Mouse (Mus musculus) neural tube, embryonic 14.5 days (tissue): ENCODE measurements around the gene Aif1. TPM values are rescaled to one million over a fixed set of nuclear protein-coding genes. Genes with fewer than 3 reads are reported as not detected.
A peak's percentile ranks its signal among the peaks of the same experiment; 100 is the strongest.

Experiments used
- ATAC-seq: fragments of 200-750 bp; cut with Nextera tagmentation; 2 replicates; pipeline ENCODE4 v1.8.0; 2017; ENCODE audit warnings: low read depth, mild to moderate bottlenecking, moderate TSS enrichment, moderate library complexity
- H3K27ac ChIP-seq: fragments of 300-500 bp; sonication (generic); 2 replicates; pipeline ENCODE4 v1.5.1; 2014; ENCODE audit warnings: low read depth, mild to moderate bottlenecking, control low read depth, low read length, moderate library complexity, mixed read lengths
- H3K27me3 ChIP-seq: fragments of 300-500 bp; sonication (generic); 2 replicates; pipeline ENCODE4 v1.6.1; 2014; ENCODE audit warnings: low read length; ENCODE audit not compliant: control insufficient read depth, insufficient read depth
- H3K36me3 ChIP-seq: fragments of 300-500 bp; sonication (generic); 2 replicates; pipeline ENCODE4 v1.6.1; 2014; ENCODE audit warnings: low read length, mixed read lengths; ENCODE audit not compliant: control insufficient read depth, insufficient read depth
- H3K4me1 ChIP-seq: fragments of 300-500 bp; sonication (generic); 2 replicates; pipeline ENCODE4 v1.6.1; 2014; ENCODE audit warnings: low read length; ENCODE audit not compliant: control insufficient read depth, insufficient read depth
- H3K4me2 ChIP-seq: fragments of 300-500 bp; sonication (generic); 2 replicates; pipeline ENCODE4 v1.6.1; 2014; ENCODE audit warnings: mild to moderate bottlenecking, low read depth, low read length, control low read depth
- H3K4me3 ChIP-seq: fragments of 300-500 bp; sonication (generic); 2 replicates; pipeline ENCODE4 v1.5.1; 2014; ENCODE audit warnings: low read depth, low read length, control low read depth, mixed read lengths
- H3K9ac ChIP-seq: fragments of 300-500 bp; sonication (generic); replicated peaks from 2 replicates; pipeline ENCODE4 v1.6.1; 2014; ENCODE audit warnings: low read depth, mild to moderate bottlenecking, control low read depth, low read length, mixed read lengths
- H3K9me3 ChIP-seq: fragments of 300-500 bp; sonication (generic); 2 replicates; pipeline ENCODE4 v1.6.1; 2016; ENCODE audit warnings: low read length; ENCODE audit not compliant: control insufficient read depth
- WGBS: fragments of 180-500 bp; shearing (Covaris S2); extraction: QIAGEN DNeasy Blood & Tissue Kit; methylation state at CpG from one replicate; pipeline ENCODE4 v1.1.7; 2014; 5-methylcytosine and 5-hydroxymethylcytosine counted together
- polyA plus RNA-seq: library from polyadenylated mRNA; unstranded; fragments of >200 nt; fragmentation: Nextera tagmentation; extraction: Ambion mirVana; gene quantifications from 2 replicates; pipeline ENCODE4 v1.2.1, GENCODE M21; 2014

Gene Aif1
- polyA plus RNA-seq, 1 experiment from 2014 or later, result 6.7 TPM

DNA sequence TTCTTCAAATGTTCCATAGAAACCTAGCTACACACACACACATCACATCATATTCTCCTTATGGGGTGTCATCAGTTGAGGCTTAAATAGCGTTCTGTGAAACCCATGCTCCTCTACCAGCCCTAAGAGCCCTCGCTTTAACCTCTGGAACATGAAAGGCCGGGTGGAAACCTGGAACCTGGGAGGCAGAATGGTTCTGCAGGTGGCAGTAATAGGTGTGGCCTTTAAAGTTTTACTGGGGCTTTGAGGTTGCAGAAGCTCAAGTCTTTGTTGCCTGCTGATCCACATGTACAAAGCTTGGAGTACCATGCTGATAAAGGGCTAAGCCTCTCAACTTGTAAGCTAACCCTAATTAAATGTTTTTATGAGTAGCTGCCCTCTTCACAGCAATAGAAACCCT is 28.5 kb downstream of the Aif1 start:
- no peak overlapping the region for H3K4me3 ChIP-seq
- 63% methylated on average over 3 of the region's 3 CpGs for WGBS
- H3K4me2 ChIP-seq, result no peak overlapping the region
- no peak overlapping the region for H3K27ac ChIP-seq
- H3K27me3 ChIP-seq, result no peaks in the 10 kb centered on the region
- no peaks in the 10 kb centered on the region for H3K9me3 ChIP-seq
- H3K4me1 ChIP-seq, result no peaks in the 10 kb centered on the region
- no peak overlapping the region for H3K9ac ChIP-seq
- H3K36me3 ChIP-seq, result peaks cover 95% of the 10 kb centered on the region
- no peak for ATAC-seq

DNA sequence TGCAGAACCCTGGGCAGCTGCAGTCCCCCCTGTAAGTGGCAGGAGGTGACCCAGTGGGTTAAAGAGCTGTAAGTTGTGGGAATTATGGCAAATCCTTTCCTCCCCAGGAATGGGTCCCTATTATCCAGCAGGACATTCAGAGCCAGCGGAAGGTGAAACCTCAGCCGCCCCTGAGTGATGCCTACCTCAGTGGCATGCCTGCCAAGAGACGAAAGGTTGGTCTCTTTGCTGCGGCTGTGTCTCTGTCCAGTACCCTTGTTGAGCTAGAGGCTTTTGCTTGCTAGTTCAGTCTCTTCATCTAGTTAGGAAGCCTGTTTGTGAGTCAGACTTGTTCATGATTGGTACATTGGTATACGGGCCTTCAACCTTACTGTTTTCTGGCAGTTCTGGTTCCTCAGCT is 29.7 kb downstream of the Aif1 start:
- no peak for ATAC-seq
- H3K4me3 ChIP-seq, result no peak overlapping the region
- H3K27me3 ChIP-seq, result no peaks in the 10 kb centered on the region
- no peak overlapping the region for H3K27ac ChIP-seq
- H3K36me3 ChIP-seq, result peaks cover 95% of the 10 kb centered on the region
- H3K9me3 ChIP-seq, result no peaks in the 10 kb centered on the region
- H3K4me1 ChIP-seq, result no peaks in the 10 kb centered on the region
- no peak overlapping the region for H3K9ac ChIP-seq
- WGBS, result 84% methylated on average over 5 of the region's 5 CpGs
- no peak overlapping the region for H3K4me2 ChIP-seq

DNA sequence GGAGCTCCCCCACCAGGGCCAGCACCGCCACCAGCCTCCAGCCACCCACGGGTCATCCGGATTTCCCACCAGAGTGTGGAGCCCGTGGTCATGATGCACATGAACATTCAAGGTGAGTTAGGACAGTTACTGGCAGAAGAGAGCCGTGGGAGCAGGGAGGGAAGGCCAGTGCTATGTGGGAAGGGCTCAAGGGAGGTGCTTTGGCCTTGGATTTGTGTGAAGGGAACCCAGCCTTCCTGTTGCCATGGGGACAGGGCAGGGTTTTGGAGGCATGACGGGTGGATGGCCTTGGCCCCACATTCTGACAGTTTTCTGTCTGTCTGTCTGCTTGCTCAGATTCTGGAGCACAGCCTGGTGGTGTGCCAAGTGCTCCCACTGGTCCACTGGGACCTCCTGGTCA is 33.9 kb downstream of the Aif1 start:
- Histone ChIP-seq H3K4me1 (peaks cover 6% of the 10 kb centered on the region), H3K4me2 (no peak overlapping the region), H3K27ac (no peak overlapping the region), H3K4me3 (no peak overlapping the region), H3K27me3 (no peaks in the 10 kb centered on the region), H3K9ac (no peak overlapping the region), H3K9me3 (no peaks in the 10 kb centered on the region), H3K36me3 (peaks cover 88% of the 10 kb centered on the region)
- WGBS, result 90% methylated on average over 6 of the region's 6 CpGs
- no peak for ATAC-seq

DNA sequence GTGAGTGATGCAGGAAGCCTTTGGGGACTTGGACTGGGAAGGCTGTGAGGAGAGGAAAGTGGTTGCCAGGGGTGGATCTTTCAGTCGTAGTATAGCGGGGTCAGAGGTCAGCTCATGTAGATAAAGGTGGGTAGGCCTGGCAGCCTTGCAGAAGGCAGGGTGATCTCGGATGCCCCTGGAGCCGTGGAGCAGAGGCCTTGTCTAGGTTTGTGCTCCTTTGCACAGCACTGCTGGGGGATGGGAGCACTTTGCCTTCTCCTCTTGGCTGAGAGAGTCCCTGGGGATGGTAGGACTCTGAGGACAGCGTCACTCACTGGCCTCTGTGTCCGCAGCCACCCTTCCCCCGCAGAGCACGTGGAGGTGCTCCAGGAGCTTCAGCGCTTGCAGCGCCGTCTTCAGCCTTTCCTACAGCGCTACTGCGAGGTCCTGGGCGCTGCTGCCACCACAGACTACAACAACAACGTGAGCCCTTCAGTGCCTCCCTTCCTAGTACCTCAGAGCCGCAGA is 35.3 kb downstream of the Aif1 start:
- Histone ChIP-seq H3K4me2 (no peak overlapping the region), H3K9me3 (no peaks in the 10 kb centered on the region), H3K9ac (no peak overlapping the region), H3K4me1 (peaks cover 14% of the 10 kb centered on the region), H3K4me3 (no peak overlapping the region), H3K27ac (no peak overlapping the region), H3K36me3 (peaks cover 74% of the 10 kb centered on the region), H3K27me3 (no peaks in the 10 kb centered on the region)
- ATAC-seq, result no peak
- WGBS, result 82% methylated on average over 16 of the region's 16 CpGs

DNA sequence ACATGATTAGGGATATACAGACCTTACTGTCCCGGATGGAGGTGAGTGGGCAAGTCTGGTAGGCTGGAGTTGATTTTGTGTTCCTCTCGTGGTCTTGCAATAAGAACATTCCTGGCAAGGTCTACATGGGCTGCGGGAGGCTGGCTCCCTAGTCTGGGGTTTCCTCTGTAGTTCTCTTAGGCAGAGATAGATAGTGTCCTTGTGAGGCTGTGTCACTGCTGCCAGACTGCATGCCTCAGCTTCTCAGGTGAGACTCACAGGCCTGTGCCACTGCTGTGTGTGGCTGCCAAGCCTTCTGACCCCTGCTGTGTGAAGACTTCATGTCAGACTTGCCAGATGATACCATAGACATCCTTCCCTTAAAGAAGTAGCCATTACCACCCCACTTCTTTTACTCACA is 36.6 kb downstream of the Aif1 start:
- WGBS, result 97% methylated on average over 3 of the region's 3 CpGs
- H3K4me1 ChIP-seq, result peaks cover 14% of the 10 kb centered on the region
- no peak overlapping the region for H3K27ac ChIP-seq
- H3K27me3 ChIP-seq, result no peaks in the 10 kb centered on the region
- peaks cover 61% of the 10 kb centered on the region for H3K36me3 ChIP-seq
- H3K4me2 ChIP-seq, result no peak overlapping the region
- H3K4me3 ChIP-seq, result no peak overlapping the region
- no peaks in the 10 kb centered on the region for H3K9me3 ChIP-seq
- no peak overlapping the region for H3K9ac ChIP-seq
- ATAC-seq, result no peak

DNA sequence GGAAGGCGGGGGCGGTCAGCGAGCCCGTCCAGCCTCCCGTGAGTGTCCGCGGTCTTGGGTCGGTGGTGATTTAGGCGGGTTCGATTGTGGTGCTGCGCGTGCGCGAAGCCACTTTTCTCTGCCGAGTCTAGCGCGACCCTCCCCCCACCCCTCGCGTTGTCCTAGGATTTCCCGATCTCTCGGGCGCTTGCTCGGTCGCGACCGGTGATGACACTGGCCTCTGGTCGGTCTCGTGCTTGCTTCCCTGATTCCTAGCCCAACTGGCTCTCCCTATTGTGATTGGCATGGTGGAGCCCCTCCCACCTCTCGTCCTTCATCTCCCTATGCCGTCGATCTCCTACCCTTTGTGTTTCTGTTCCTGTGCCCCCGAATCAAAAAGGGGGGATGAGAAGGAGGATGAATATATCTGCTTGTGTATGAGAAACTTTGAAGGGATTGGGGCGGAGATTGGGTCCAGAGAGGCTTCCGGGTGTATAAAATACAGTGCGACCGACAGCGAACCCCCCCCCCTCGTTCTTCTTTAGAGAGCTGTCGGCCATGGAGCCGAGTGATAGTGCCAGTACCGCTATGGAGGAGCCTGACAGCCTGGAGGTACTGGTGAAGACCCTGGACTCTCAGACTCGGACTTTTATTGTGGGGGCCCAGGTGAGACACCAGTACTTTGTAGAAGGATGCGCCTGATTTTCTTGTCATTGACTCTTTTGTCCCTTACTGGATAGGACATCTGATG is 40.1 kb downstream of the Aif1 start:
- Histone ChIP-seq H3K27ac (peak overlapping the region; percentile 93), H3K9ac (peak overlapping the region; percentile 56), H3K9me3 (no peaks in the 10 kb centered on the region), H3K4me1 (peaks cover 14% of the 10 kb centered on the region), H3K27me3 (no peaks in the 10 kb centered on the region), H3K4me2 (peak overlapping the region; percentile 79), H3K36me3 (peaks cover 26% of the 10 kb centered on the region), H3K4me3 (peak overlapping the region; percentile 49)
- ATAC-seq, result peak; percentile 67
- WGBS, result under 1% methylated on average over 43 of the region's 43 CpGs

DNA sequence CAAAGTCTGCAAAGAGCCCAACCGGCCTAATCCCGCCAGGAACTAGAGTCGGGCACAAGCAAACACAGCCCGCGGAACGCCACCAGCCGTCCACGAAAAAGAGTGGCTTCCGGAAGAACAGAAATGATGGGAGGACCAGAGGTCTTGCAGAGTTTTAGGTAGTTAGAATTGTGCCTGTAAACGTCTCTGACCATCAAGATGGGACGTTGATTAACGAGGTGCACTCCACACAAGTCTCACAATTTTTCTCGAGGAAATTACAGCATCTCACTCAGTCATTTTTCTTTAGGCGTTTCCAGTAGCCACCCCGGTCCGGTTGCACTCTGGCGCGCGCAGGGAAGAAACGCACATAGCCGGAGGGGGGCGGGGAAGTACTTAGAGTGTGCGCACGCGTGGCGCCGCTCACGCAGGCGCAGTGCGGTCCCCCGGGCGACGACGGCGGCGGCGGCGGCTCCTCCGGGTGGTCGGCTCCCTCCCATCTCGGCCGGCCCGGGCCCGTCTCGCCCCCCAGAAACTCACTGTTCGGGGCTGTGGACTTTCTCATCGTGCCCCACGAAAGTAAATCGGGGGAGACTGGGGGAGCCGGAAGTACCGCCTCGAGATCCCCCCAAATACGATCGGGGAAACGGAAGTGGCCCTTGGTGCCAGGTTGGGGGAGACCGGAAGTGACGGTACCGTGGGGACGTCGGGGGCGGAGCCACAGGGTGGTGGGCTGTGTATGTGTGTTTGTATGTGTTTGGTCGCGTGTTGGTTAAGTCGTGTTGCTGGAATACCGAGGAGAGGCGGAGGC is 40.9 kb downstream of the Aif1 start, which contains the start of gene Bag6:
Bag6 (plus strand) TSS at position 378 of the 790 bp plus-strand sequence.
- Histone ChIP-seq H3K4me2 (peak within 1 kb of the TSS; percentile 79), H3K4me3 (peak within 1 kb of the TSS; percentile 49), H3K36me3 (peaks cover 18% of the 10 kb centered on the region), H3K9me3 (no peaks in the 10 kb centered on the region), H3K9ac (peak within 1 kb of the TSS; percentile 56), H3K4me1 (peaks cover 14% of the 10 kb centered on the region), H3K27ac (peak within 1 kb of the TSS; percentile 93), H3K27me3 (no peaks in the 10 kb centered on the region)
- under 1% methylated on average over 66 of the region's 66 CpGs for WGBS
- ATAC-seq, result peak; percentile 95

DNA sequence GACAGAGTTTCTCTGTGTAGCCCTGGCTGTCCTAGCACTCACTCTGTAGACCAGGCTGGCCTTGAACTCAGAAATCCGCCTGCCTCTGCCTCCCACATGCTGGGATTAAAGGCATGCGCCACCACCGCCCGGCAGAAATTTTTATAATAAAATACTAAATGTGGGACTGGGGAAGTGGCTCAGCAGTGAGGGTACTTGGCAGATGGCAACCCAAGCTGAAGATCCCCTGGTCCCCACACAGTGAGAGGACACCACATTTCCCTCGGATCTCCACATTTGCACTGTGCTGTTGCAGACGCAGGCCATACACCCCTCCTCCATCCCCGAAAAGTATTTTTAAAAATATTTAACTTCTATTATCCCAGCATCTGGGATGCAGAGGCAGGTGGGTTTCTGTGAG is 42.4 kb downstream of the Aif1 start:
- Histone ChIP-seq H3K9me3 (no peaks in the 10 kb centered on the region), H3K36me3 (peaks cover 7% of the 10 kb centered on the region), H3K27me3 (no peaks in the 10 kb centered on the region), H3K4me1 (peaks cover 14% of the 10 kb centered on the region), H3K4me3 (no peak overlapping the region), H3K9ac (no peak overlapping the region), H3K27ac (no peak overlapping the region), H3K4me2 (no peak overlapping the region)
- WGBS, result 99% methylated on average over 7 of the region's 7 CpGs
- no peak for ATAC-seq

DNA sequence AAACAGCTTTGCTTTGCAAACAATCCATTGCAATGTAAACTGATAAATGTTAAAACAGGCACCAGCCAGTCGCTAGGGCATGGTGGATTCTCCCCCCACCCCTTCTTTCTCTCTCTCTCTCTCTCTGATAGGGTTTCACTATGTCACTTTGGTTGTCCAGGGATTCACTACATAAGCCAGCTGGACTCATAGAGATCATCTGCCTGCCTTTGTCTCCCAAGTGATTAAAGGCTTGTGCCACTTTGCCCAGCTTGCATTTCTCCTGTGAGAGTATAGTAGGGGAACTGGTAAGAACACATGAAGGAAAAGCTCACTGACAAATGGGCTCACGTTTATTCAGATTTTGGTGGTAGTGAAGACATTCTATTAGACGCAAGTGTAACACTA is 43.7 kb downstream of the Aif1 start:
- no peak for ATAC-seq
- Histone ChIP-seq H3K9me3 (no peaks in the 10 kb centered on the region), H3K27me3 (no peaks in the 10 kb centered on the region), H3K36me3 (peaks cover 3% of the 10 kb centered on the region; the same call in 1 of the 2 replicates), H3K4me2 (no peak overlapping the region), H3K27ac (no peak overlapping the region), H3K4me3 (no peak overlapping the region), H3K9ac (no peak overlapping the region), H3K4me1 (peaks cover 16% of the 10 kb centered on the region)
- 81% methylated on average over 3 of the region's 3 CpGs for WGBS
